Mouse (Mus musculus) olfactory bulb, adult 2 months (tissue): Measurements from ENCODE around the gene Bag1. TPM values are rescaled to one million over a fixed set of nuclear protein-coding genes. Genes with fewer than 3 reads are reported as not detected.
A peak's percentile ranks its signal among the peaks of the same experiment; 100 is the strongest.

Experiments
- H3K27ac ChIP-seq: fragments of 200-500 bp; 2 replicates; pipeline ENCODE4 v1.5.1; 2012; ENCODE audit warnings: low read depth, low read length; ENCODE audit not compliant: insufficient read depth
- H3K4me1 ChIP-seq: fragments of 200-500 bp; 2 replicates; pipeline ENCODE4 v1.6.1; 2012; ENCODE audit warnings: low read length; ENCODE audit not compliant: control insufficient read depth, insufficient read depth
- H3K4me3 ChIP-seq: fragments of 200-500 bp; 2 replicates; pipeline ENCODE4 v1.5.1; 2012; ENCODE audit warnings: mild to moderate bottlenecking, low read depth, low read length, moderate library complexity; ENCODE audit not compliant: insufficient read depth
- CTCF ChIP-seq: fragments of 200-500 bp; IDR thresholded peaks from 2 replicates; pipeline ENCODE4 v1.5.1; 2012; ENCODE audit warnings: low read depth, mild to moderate bottlenecking, low read length, moderate library complexity; ENCODE audit not compliant: insufficient read depth
- POLR2A ChIP-seq: fragments of 200-500 bp; IDR thresholded peaks from 2 replicates; pipeline ENCODE4 v1.6.1; 2012; ENCODE audit warnings: mild to moderate bottlenecking, low read depth, low read length, moderate library complexity; ENCODE audit not compliant: insufficient read depth
- WGBS: fragments of 180-500 bp; shearing (Covaris S2); methylation state at CpG from one replicate; pipeline ENCODE4 v1.1.7; 2018; 5-methylcytosine and 5-hydroxymethylcytosine counted together
- polyA plus RNA-seq: library from polyadenylated mRNA; stranded (reverse); fragments of >200 nt; gene quantifications from 2 replicates; pipeline ENCODE4 v1.2.4, GENCODE M21; 2012; ENCODE audit warnings: low replicate concordance; ENCODE audit not compliant: missing spikeins, insufficient read depth, insufficient read length

Gene Bag1
- polyA plus RNA-seq = not detected in 2 replicates

DNA sequence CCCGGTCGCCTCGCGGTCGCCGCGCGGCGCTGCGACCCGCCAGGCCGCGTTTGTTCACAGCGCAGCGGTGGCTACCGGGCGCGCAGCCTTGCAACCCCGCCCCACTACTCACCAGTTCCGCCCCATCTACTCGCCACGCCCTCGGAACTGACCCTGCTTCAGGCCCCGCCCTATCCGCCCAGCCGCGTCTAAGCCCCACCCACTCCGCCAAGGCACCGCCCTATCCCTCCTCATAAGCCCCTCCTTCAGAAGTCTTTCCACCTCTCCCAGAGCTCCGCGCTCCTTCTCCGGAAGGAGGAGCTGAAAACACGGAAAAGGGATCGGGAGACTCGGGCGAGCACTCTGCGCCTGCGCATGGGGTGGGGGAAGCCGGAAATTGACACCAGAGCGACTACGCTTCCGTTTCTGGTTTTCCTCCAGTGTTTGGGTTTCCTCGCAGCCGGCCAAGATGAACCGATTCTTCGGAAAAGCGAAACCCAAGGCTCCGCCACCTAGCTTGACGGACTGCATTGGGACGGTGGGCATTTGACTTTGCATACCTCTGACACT, at the start of gene Bag1, which contains the start of gene Chmp5:
TSS of gene Bag1 (minus strand) at position 135 of the 549 bp plus-strand sequence.
TSS of gene Chmp5 (plus strand) at position 248 of the 549 bp plus-strand sequence.
- under 1% methylated on average over 50 of the region's 50 CpGs for WGBS
- H3K27ac ChIP-seq = no peak within 1 kb of the TSS; the same call in 1 of the 2 replicates
- H3K4me3 ChIP-seq = peak within 1 kb of the TSS; percentile 94
- no peaks in the 10 kb centered on the region for H3K4me1 ChIP-seq
- TF ChIP-seq POLR2A (peak; percentile 62; the same call in 1 of the 2 replicates), CTCF (no peak)

DNA sequence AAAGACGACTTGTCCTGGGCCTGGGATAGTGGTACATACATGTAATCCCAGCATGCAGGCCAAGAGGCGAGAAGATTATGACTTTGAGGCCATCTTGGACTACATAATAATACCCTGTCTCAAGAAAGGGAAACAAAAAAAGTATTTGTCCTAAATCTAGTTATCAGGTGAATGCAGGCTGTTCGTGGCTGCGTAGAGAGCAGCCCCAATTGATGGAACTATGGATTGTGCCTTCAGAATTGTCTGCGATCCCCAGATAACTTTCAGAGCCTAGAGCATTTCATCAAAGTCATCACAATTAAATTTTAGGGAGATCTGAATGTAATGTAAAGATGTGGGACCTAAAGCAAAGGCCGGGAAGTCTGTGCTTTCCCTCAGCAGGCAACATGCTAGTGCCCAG, 48.2 kb upstream of the Bag1 start:
- Histone ChIP-seq H3K4me3 (no peak overlapping the region), H3K4me1 (no peaks in the 10 kb centered on the region), H3K27ac (no peak overlapping the region)
- no peak for TF ChIP-seq POLR2A
- no peak for TF ChIP-seq CTCF
- 88% methylated on average over 6 of the region's 6 CpGs for WGBS

DNA sequence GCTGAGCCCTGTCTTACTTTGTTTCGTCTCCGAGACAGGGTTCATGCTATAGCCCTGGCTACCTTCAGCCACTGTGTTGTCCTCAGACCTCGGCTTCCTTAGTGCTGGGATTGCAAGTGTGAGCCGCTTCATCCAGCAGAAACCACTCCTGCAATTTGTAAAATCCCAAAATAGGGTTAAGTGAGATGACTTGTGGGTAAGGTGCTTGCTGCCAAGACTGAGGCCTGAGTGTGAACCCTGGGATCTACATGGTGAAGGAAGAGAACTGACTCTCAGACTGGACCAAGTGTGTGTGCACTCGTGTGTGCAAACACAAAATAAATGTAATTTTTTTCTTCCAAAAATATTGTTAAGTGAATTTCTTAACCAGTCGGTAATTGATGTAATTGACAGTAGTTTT, 41.5 kb upstream of the Bag1 start:
- TF ChIP-seq POLR2A (no peak), CTCF (no peak)
- WGBS = 87% methylated on average over 6 of the region's 6 CpGs
- H3K4me3 ChIP-seq = no peak overlapping the region
- H3K4me1 ChIP-seq = no peaks in the 10 kb centered on the region
- no peak overlapping the region for H3K27ac ChIP-seq

- Histone ChIP-seq H3K27ac (no peak overlapping the region), H3K4me3 (no peak overlapping the region), H3K4me1 (no peaks in the 10 kb centered on the region)
- 61% methylated on average over 1 of the region's 1 CpGs for WGBS
- TF ChIP-seq POLR2A (no peak), CTCF (no peak)
Observed at GRCm38 (mm10) chr4:40983686-40984085, 35.6 kb upstream of the Bag1 start.

DNA sequence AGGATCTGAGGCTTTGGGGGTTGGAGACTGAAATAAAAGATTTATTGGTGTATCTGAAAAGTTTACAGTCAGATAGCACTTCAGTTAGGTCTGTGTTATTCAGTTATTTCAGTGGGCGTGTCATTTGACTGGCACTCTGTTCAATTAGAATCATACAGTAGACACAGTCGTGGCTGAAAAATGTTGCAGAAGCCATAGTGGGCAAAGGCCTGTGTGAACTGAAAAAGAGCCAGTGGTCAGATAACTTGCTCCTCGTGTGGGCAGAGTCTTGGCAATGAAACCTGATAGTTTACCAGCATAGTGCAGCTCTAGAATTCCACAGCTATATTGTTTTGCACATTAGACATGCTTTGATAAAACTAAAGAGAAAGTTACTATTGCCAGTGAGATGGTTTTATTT, 34.4 kb upstream of the Bag1 start:
- no peak overlapping the region for H3K27ac ChIP-seq
- 64% methylated on average over 3 of the region's 3 CpGs for whole genome bisulfite sequencing
- TF ChIP-seq CTCF = no peak
- no peak for TF ChIP-seq POLR2A
- H3K4me3 ChIP-seq = no peak overlapping the region
- H3K4me1 ChIP-seq = no peaks in the 10 kb centered on the region

GRCm38 (mm10) chr4:40979430-40979829, 31.3 kb upstream of the Bag1 start:
- WGBS = 90% methylated on average over 1 of the region's 1 CpGs
- no peak overlapping the region for H3K4me3 ChIP-seq

DNA sequence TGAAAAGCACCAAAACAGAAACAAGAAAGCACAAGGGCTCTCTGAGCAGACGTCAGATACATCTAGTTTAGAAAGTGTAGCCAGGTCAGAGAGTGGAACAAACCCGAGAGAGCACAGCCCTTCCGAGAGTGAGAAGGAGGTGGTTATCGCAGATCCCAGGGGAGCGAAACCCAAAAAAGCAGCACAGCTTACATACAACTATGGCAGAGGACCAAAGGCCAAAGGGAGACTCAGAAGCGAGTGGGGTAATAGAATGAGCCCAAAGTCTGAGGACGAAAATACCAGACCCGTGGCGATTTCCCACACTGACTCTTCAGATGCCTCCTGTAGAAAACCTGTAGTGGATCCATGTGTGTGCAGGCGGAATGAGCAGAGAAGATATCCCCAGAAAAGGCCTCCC, 28.6 kb upstream of the Bag1 start:
- Histone ChIP-seq H3K4me3 (no peak overlapping the region), H3K27ac (no peak overlapping the region), H3K4me1 (peaks cover 8% of the 10 kb centered on the region; the same call in 1 of the 2 replicates)
- TF ChIP-seq CTCF = no peak
- TF ChIP-seq POLR2A = no peak
- WGBS = 92% methylated on average over 10 of the region's 10 CpGs

More at GRCm38 (mm10) chr4:40979430-40979829, 31.3 kb upstream of the Bag1 start:
- peaks cover 5% of the 10 kb centered on the region; the same call in 1 of the 2 replicates for H3K4me1 ChIP-seq
- no peak overlapping the region for H3K27ac ChIP-seq
- no peak for TF ChIP-seq POLR2A
- no peak for TF ChIP-seq CTCF

DNA sequence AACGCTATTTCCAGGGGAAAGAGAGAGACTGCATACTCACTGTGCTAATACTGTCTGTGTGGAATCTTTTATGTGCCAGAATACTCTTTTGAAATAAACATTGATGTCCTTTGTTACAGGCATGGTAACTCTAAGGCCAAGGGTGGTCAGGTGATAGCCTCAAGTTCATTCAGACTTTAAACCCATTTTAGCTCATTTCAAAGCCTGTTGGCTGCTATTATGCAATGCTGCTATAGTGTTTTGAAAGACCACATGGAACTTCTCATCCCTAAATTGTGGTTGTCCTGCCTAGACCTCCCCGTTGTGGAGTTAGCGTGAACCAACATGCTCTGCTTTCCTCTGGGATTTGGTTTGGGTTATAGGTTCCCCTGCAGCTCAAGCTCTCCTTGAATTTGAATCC, 27.6 kb upstream of the Bag1 start:
- TF ChIP-seq CTCF (no peak), POLR2A (no peak)
- 67% methylated on average over 3 of the region's 3 CpGs for WGBS

DNA sequence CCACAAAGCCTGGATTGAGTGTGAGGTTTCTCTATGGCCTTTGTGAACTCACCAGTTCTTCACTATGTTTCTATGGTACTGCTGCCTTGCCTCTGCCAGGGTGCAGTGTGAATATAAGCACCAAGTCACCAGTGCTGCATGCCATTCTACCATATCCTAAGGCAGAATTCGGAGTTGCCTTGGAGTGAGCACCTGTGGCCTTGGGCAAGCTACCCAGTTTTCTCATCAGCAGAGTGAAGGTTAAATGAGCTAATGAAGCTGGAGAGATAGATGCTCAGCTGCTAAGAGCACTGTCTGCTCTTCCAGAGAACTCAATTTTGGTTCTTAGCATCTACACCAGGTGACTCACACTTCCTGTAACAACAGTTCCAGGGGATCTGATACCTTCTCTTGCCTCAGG, 25.9 kb upstream of the Bag1 start:
- TF ChIP-seq CTCF (no peak), POLR2A (no peak)
- H3K4me3 ChIP-seq = no peak overlapping the region
- no peak overlapping the region for H3K27ac ChIP-seq
- 91% methylated on average over 1 of the region's 1 CpGs for WGBS
- H3K4me1 ChIP-seq = peaks cover 11% of the 10 kb centered on the region; the same call in 1 of the 2 replicates

More for the DNA sequence above, 27.6 kb upstream of the Bag1 start:
- no peak overlapping the region for H3K4me3 ChIP-seq
- peaks cover 8% of the 10 kb centered on the region; the same call in 1 of the 2 replicates for H3K4me1 ChIP-seq
- H3K27ac ChIP-seq = 0 out of 2 replicates have a peak overlapping the region, but pooled peaks have one; percentile 26

DNA sequence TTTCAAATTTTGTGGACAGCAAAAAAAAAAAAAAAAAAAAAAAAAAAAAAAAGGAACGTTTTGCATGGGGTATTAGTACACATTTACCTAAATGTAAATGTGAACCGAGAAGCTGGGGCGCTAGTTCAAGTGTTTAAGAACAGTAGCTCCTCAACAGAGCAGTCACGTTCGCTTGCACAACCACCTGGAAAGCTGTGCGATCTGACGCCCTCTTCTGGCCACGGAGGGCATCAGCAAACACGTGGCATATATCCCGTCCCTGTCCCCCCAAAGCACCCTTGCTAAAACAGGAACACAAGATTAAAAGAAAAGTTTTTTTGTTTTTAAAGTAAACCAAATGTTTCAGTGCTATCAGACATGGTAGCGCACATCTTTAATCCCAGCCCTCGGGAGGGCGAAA, 23.6 kb upstream of the Bag1 start:
- H3K27ac ChIP-seq = no peak overlapping the region

More for the DNA sequence above, 23.6 kb upstream of the Bag1 start:
- H3K4me3 ChIP-seq = 0 out of 2 replicates have a peak overlapping the region, but pooled peaks have one; percentile 98
- TF ChIP-seq POLR2A (no peak), CTCF (peak; percentile 51; the same call in 1 of the 2 replicates)
- 21% methylated on average over 13 of the region's 13 CpGs for WGBS
- peaks cover 9% of the 10 kb centered on the region; the same call in 1 of the 2 replicates for H3K4me1 ChIP-seq
